Mouse (Mus musculus) lung, postnatal 10 days (tissue): ENCODE data around the gene Gapvd1.

Experiments
- DNase-seq: peaks from one replicate; pipeline ENCODE4 v3.0.0; 2021

Gene Gapvd1

DNA sequence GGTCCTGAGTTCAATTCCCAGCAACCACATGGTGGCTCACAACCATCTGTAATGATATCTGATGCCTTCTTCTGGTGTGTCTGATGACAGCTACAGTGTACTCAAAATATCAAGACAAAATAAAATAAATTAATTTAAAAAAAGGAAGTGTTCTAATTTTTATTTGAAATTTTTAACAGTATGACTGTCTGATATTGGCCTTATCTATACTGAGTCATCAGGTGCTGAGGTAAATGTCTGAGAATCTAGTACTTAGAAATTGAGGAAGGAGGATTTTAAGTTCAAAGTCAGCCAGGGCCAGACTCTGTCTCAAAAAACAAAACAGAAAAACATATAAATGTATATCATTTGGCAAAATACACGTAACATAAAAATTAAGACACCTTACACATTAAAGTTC is 46.4 kb downstream of the Gapvd1 start:
- no peak for DNase-seq

DNA sequence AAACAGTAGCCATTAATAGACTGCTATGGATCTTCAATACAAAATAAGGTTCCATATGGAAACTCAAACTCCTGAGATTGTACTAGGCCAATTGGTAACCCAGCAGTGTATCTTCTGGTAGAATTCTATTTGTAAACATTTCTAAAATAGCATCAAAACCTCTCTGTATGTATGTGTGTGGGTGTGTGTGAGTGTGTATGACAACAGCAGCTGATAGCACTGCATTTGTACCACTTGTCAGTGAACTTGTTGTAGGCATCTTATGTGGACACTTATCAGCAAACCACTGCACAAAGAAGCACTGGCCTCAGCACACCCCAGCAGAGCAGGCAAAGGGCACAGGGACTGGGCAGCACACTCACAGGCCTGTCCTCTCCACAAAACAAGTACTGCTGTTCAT is 58.4 kb downstream of the Gapvd1 start:
- no peak for DNase-seq

DNA sequence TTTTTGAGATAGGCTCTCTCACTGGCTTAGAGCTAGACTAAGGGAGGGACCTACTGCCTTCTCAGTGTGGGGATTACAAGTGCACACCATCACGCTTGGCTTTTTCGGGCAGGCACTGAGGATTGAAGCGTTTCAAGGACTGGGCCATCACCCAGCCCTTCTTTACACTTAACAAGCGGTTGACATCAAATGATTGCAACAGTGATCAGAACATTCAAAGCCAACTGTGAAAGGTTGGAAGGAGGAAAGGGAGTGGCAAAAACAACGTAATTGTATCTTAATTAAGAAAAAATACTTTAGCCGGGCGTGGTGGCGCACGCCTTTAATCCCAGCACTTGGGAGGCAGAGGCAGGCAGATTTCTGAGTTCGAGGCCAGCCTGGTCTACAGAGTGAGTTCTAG is 62.2 kb downstream of the Gapvd1 start:
- DNase-seq, result no peak

DNA sequence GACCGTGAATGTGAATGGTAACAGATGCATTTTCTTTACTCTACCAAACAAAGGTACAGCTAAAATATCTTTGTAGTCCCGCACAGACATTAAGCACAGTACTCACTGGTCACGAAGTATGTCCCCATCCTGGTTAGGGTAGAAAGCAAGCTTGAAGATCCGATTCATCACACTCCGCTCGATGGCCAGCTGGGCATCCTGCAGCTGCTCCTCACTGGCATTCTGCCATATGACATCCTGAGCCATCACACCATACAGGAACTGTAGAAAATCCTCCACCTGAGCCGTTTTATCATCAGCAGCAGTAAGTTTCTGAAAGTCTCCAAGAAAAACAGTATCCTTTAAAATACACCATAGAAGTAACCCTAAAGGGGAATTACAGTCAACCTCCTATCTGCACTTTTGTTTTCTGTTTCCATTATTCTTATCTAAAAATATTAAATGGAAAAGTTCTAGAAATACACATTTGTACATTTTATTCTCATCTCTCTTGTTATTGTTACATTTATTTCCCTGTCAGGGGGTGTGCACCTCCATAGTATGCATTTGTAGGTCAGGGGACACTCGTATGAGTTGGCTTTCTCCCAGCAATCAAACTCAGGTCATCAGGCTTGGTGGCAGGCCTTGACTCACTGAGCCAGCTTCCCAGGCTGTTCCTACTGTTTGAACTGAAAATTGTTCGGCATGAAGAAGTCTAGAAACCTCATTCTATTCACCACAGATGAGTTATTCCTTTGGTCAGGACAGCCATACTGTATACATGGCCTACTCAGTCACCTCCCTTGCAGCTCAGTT is 70.8 kb downstream of the Gapvd1 start:
- no peak for DNase-seq

DNA sequence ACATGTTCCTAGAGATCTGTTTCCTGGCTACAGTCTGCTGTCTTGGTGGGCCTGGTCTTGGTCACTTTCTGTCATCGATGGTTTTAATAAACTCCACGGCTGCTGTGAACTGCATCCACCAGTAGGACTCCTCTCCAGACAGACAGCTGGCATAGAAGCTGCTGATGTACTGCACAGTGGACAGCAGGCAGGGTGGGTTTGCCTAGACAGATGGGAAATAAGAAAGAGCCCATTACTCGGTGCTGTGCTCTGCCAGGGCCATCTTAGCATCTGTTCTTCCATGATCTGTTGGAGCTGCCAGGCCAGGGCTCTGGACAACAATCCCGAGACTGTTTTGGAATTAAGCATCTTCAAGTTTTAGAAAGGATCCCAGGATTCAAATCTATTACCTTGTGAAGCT is 77.1 kb downstream of the Gapvd1 start:
- DNase-seq, result no peak

DNA sequence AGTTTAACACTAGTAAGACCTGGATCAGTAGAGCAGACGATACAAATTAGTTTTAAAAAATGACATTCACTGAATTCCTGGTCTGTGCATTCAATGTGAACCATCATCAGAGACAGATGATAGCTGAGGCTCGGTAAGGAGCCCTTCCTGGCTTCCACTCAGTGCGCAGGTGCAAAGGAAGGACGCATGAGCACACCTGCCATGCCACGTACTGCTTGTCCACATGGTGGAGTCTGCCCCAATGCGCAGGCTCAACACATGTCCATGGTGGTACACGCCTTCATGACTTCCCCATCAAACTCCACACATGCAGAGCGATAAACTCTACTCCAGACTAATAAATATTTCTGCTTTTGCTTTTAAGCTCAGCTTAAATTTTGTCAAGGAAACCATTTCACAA is 78.0 kb downstream of the Gapvd1 start:
- no peak for DNase-seq

DNA sequence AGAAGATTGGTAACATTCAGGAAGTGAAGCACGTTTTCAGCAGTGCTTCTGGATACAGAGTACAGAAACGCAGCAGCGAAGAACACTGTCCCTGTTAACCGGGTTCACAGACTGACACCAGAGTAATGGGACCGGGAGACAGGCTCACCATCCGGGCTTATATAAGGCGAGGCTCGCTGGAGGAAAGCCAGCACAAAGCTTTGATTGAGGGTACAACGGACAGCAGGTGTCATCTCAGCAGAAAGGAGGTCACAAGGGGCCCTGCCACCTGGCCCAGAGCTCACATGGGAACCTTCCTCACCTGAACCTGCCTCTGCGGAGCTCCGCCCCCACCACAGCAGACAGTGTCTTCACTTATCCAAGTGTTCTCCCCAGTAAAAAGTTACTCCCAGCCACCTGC is 81.2 kb downstream of the Gapvd1 start:
- no peak for DNase-seq

DNA sequence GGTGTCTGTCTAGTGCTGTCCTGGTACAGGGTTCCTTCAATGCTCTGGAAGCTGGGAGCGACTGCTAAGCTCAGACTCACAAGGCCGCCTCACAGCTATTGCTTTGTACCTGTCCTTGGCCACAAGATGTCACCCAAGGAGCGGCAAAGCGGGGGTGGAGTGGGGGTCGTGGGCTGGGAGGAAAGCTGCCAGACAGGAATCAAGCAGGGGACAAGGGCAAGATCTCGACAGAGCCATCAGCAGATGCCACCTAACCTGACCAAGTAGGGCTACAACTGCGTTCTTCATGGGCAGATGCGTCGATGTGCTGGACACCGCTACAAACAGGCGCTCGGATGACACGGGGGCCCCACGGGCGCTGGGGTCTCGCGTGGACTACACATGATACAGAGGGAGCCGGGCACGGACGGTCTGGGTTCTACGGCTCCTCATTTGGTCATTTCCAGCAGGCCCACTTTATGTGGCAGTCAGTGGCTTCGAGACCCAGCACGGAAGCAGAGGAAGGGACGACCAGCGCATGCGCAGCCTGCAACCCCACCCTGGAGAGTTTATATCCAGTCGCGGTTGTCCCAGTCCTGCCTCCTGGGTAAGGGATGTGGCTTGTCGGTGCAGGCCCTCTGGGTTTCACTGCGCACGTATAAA is 83.5 kb downstream of the Gapvd1 start:
- DNase-seq, result peak; percentile 70

DNA sequence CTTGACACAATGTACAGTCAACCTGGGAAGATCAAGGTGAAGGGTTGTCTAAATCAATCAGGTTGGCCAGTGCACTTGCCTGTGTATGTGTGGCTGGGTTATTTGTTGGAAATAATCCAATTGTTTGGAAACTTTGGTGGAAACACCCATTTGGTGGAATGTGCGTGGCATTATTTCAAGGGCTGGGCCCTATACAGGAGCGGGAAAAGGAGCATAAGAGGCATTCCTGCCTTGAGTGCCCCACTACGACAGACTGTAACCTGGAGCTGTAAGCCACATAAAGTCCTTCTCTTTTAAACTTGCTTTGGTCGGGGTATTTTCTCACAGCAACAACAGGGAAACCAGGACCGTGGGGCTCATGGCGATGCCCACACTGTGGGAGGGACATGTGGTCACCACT is 84.6 kb downstream of the Gapvd1 start:
- no peak for DNase-seq

DNA sequence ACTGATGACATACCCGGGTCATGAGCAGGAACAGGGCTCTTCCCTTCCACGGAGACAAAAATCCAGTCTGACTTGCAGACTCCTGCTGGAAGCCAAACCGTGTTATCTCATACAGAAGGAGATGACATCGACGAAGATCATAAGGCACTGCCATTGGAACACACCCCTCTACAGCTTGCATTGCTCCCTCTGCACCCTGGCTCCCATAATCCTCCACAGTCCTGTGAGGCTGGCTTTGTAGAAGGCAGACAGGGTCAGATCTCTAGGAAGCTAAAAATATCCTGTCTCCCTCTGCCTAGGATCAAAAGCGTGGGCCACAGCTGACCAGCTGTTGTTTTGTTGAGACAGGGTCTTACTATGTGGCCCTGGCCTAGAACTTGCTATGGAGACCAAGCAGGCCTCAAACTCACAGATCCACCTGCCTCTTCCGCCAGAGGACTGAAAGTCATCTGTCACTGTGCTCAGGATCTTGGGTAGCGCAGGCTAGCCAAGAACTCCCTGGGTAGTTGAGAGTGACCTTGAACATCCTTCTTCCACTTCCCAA is 85.8 kb downstream of the Gapvd1 start:
- peak; percentile 59 for DNase-seq

DNA sequence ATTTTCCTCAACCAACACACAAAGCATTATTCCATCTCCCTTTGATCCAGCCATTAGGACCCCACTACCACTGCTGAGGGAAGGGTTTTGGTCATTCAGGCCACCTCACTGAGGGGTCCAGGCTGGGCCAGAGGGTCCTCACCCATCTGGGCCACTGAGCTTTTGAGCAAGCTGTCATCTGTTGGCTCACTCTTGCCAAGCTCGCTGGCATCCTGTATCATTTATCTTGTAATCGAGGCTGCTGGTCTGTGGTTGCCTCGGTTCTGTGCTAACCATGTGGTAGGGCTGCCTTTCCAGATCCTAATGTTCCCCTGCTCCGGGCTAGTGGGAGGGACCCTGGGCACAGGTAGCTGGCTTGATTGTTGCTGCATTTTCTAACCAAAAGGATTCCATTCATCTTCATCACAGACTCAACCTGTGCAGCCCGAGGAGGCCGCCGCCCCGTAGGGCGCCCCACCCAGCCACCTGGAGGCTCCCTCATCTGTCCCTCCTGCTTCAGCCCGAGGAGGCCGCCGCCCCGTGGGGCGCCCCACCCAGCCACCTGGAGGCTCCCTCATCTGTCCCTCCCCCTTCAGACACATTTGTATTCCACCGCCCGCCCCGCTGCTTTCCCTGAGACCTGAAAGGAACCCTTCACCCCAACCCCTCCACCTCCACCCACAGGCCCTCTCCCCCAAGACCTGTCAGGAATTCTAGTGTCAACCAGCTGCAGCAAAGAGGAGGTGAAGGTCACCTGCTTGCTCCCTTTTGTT is 86.4 kb downstream of the Gapvd1 start:
- DNase-seq, result no peak

DNA sequence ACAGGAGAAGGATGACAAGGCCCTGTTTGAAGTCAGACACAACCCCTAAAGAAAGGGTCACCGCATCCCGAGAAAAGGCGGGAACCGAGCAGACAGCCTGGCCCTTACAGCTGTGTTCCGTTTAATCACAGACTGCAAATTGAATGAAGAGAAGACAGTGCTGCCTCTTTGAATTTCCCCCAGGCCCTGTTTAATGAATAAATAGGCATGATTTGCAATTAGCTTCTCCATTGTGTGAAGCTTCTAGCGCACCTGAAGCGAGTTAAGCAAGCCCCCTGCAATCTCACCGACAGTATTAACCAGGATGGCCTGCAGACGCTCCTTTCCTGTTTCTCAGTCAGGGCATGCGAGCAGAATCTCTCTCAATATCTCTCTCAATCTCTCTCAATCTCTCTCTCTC is 87.2 kb downstream of the Gapvd1 start:
- no peak for DNase-seq

DNA sequence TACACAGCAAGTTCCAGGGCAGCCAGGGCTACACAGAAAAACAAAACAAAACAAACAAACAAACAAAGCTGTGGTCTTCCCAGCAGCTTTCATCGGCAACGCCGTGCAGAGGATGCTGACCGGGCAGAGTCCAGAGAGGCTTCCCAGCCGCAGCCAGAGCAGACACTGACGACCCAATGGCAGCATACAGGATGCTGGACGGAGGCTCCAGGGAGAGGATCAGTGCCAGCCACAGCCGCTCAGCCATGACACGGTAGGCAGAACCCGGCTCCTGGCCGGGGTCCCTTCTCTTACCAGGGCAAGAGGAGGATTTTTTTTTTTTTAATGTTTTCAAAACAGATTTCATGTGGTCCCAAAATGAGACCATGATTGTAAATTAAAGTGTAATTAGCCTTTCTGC is 107.6 kb downstream of the Gapvd1 start:
- DNase-seq, result no peak

DNA sequence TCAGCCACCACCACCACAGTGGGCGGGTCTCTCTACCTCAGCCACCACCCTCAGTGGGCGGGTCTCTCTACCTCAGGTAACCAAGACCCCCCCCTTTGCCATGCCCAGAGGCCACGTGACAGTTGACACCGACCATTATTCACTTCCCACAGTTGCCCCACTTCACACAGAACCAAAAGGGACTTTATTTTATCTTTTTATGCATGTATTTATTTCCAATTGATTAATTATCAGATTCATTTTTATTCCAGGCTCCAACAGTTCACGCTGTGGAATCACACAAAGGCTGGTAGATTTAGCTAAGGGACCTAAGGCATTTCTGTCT is 108.5 kb downstream of the Gapvd1 start:
- DNase-seq, result no peak

DNA sequence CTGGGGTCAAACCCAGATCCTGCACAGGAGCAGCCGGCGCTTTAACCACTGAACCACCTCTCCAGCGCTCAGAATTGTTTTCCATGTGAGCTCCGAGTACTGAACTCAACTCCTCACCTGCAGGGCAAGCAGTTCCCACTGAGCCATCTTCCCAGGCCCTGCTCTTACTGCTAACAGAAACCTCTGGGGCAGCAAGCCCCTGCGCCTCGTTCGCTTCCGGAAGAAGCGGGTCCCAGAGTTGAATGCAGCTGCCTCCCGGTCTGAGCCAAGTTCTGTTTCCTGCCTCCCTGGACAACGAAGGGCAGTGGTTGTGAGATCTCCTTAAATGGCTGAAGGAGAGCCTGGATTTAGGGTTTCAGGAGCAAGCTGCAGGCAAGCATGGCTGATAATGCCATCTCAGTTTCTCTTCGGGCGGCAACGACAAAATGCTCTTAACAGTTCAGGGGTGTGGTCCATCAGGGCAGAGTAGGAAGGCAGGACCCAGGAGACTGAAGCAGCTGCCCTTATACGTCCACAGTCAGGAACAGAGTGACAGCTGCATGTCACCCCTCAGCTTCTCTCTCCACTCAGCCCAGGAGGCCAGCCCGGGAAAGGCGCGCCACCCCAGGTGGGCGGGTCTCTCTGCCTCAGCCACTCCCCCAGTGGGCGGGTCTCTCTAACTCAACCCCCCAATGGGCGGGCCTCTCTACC is 109.0 kb downstream of the Gapvd1 start:
- DNase-seq, result peak; percentile 86

DNA sequence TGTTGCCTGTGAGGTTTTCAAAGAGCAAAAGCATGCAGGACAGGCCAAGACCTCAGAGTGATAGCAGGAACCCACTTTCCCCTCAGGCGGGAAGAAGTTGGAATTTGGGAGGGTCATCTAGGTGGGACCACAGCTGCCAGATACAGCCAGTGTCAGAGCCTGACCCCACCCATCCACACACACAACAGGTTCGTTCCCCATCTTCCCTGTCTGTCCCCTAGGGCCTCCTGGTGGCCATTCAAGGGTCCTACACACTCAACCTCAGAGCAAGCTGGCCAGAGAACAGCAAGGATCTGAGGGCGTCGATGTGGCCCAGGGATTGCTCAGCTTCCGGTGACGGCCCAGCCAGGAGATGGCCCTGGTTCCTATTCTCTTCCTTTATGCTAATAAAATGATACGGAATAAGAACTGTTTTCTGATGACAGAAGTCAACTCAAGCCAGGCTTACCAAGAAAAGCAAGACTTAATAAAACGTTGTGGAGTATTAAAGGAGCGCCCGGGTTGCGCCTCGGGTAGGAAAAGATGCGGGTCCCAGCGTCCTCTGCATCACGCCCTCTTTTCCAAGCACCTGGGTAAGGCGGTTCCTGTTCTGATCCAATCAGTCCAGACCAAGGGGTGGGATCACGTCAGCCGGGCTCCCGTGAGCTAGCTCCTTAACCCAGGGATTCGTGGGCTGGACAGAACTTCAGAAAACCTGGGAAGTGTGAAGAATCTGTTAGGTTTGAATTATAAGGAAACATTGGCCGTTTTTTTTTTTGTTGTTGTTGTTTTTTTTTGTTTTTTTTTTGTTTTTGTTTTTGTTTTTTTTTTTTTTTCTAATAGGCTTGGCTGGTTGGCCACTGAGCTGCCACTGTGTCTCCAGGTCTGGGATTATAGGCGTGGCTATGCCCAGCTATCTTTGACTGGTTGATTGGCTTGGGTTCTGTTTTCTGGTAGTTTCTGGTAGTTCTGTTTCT is 110.2 kb downstream of the Gapvd1 start:
- DNase-seq, result peak; percentile 62

DNA sequence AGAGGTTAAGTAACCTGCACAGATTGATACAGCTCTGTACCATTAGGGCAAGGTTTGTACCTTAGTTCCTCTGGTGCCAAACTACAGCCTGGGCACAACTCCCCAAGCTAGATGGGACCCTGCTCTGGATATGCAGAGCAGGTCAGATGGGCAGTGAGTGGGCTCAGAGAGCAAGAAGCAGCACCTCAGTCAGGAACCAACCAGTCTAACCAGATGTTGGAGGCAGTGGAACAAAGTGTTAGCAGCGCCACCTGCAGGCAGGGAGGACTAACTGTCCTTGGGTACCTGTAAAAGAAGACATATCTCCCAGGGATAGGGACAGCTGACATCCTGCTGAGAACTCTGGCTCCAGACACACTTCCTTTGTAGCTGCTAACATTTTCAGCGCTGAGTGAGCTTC is 112.7 kb downstream of the Gapvd1 start:
- DNase-seq, result peak; percentile 39

DNA sequence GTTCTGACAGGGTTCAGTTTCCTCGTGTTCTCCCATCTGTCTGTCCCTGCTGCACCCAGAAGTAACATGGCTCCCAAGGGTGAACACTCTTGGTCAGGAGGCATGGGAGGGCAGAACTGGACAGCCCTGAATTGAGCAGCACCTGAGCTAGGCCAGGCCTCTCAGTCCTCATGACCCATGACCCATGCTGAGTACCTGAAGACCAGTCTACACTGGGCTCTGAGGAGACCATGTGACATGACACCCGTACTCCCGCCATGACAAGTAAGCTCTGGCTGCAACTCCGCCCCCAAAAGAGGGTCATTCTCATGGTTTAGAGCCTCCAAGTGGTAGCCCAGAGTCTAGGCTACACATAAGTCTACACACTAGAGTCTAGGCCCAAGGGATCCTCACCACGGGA is 115.3 kb downstream of the Gapvd1 start:
- no peak for DNase-seq

DNA sequence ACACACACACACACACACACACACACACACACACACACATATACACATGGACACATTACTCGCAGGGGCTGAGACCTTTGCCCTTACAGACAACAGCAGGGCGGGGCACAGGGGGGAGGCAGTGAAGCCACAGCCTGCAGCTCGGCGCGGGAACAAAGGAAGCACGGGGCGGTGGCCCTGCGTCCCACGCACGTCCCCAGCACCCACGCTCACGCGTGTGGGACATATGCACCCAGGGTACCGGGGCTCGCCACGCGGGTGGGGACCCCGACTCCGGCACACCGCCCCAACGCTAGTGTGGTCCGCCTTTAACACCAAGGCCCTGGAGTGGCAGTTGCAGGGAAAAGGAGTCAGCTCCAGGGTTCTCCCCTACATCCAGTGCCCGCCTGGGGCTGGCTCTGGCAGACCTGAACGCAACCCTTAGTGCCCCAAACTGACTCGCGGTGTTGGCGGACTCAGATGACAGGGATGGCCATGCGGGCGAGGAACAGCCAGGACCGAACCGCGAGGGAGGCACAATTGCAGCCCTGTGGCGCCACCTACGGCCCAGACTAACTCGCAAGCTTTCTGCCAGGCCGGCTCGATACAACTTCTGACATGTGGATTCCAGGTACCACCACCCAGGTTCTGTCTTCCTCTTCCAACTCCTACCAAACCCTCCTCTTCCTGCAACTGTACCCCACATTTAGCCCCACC is 115.9 kb downstream of the Gapvd1 start:
- DNase-seq, result peak; percentile 92

DNA sequence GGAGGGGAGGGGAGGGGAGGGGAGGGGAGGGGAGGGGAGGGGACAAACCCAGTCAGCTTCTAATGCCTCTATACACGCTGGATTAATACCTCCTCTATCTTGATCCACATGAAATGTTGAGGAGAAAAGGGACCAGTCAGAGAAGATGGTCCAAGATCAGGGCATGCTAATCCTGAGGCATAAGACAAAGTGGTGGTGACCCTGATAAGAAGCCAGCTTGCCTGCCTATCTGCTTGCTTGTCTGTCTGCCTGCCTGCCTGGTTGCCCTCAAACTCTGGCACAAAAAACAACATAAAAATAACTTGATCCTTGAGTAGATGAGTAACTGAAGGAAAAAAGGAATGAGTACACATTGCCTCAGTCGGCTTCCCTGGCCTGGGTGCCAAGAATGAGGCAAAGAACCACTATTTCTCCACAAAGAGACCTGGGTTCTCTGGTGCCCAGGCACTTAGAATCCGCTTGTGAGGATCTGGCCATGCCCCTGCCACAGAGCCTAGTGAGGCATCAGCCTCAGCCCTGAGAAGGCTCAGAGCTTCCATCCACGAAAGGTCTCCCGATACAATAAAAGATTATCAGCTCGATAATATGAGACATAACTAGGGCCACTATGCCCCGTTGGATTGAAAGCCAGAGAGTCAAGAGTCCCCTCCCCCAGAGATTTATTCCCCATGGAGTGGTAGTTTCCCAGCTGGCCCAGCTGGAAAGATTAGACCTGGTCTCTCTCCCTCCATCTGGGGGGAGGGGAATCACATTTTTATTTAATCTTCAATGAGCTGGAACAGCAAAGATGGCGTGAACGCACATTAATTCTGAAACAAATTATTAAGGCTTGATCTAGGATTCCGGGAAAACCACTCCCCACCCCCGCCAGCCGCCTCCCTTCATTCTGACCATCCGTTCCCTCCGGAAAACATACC is 119.5 kb downstream of the Gapvd1 start:
- no peak for DNase-seq
